Mouse (Mus musculus) E14TG2a.4 (cell line): ENCODE data around the gene Creb5.

ENCODE experiments used
- CTCF ChIP-seq: conservative IDR thresholded peaks from 2 replicates; pipeline ENCODE4 v1.5.1; 2014; ENCODE audit warnings: low read length
- NANOG ChIP-seq: IDR thresholded peaks from 2 replicates; pipeline ENCODE4 v1.6.1; 2014; ENCODE audit warnings: borderline replicate concordance, low read length, mixed read lengths
- POU5F1 ChIP-seq: IDR thresholded peaks from 2 replicates; pipeline ENCODE4 v1.6.1; 2014; ENCODE audit warnings: low read length, borderline replicate concordance

- TF ChIP-seq CTCF (no peak), NANOG (no peak), POU5F1 (no peak)
These were observed 19.6 kb downstream of the Creb5 start for GRCm38 (mm10) chr6:53306710-53307109.
